Mouse (Mus musculus) erythroblast, embryonic 14.5 days (primary cell): ENCODE data around the gene Dscam. TPM values are rescaled to one million over a fixed set of nuclear protein-coding genes. Genes with fewer than 3 reads are reported as not detected.

ENCODE experiments used
- H3K27me3 ChIP-seq: 2 replicates; pipeline ENCODE4 v1.6.1; 2012; ENCODE audit warnings: inconsistent platforms; ENCODE audit not compliant: control insufficient read depth
- H3K36me3 ChIP-seq: 2 replicates; pipeline ENCODE4 v1.6.1; 2012; ENCODE audit warnings: mild to moderate bottlenecking, inconsistent platforms; ENCODE audit not compliant: control insufficient read depth
- H3K4me1 ChIP-seq: 2 replicates; pipeline ENCODE4 v1.6.1; 2012; ENCODE audit warnings: inconsistent platforms; ENCODE audit not compliant: control insufficient read depth
- H3K4me3 ChIP-seq: replicated peaks from 2 replicates; pipeline ENCODE3; 2012; ENCODE audit warnings: moderate library complexity, mild to moderate bottlenecking, inconsistent platforms
- H3K9me3 ChIP-seq: 2 replicates; pipeline ENCODE4 v1.6.1; 2012; ENCODE audit warnings: low read length, inconsistent platforms, mixed read lengths; ENCODE audit not compliant: control insufficient read depth
- GATA1 ChIP-seq: IDR thresholded peaks from 2 replicates; pipeline ENCODE4 v1.6.1; 2012; ENCODE audit warnings: low read length, inconsistent platforms, mixed read lengths
- TAL1 ChIP-seq: IDR thresholded peaks from 3 replicates; pipeline ENCODE4 v1.6.1; 2012; ENCODE audit warnings: low read length, inconsistent platforms, mixed read lengths
- polyA plus RNA-seq: library from polyadenylated mRNA; stranded (reverse); fragments of >175 nt; gene quantifications from 2 replicates; pipeline ENCODE4 v1.2.3, GENCODE M21; 2012

The Dscam gene
- polyA plus RNA-seq, 1 experiment = not detected

GRCm38 (mm10) chr16:96846585-96846984 is 324.0 kb downstream of the Dscam start:
- no peaks in the 10 kb centered on the region for H3K27me3 ChIP-seq

GRCm38 (mm10) chr16:96846113-96846512 is 324.4 kb downstream of the Dscam start:
- Histone ChIP-seq H3K4me3 (no peak overlapping the region), H3K9me3 (no peaks in the 10 kb centered on the region), H3K27me3 (no peaks in the 10 kb centered on the region), H3K36me3 (no peaks in the 10 kb centered on the region), H3K4me1 (no peaks in the 10 kb centered on the region)
- no peak for TF ChIP-seq TAL1
- no peak for TF ChIP-seq GATA1

More at GRCm38 (mm10) chr16:96846585-96846984, 324.0 kb downstream of the Dscam start:
- H3K36me3 ChIP-seq = no peaks in the 10 kb centered on the region
- TF ChIP-seq TAL1 (no peak), GATA1 (no peak)
- H3K9me3 ChIP-seq = no peaks in the 10 kb centered on the region
- no peaks in the 10 kb centered on the region for H3K4me1 ChIP-seq
- H3K4me3 ChIP-seq = no peak overlapping the region

- TF ChIP-seq TAL1 (no peak), GATA1 (no peak)
- H3K27me3 ChIP-seq = no peaks in the 10 kb centered on the region
- H3K36me3 ChIP-seq = no peaks in the 10 kb centered on the region
- H3K4me3 ChIP-seq = no peak overlapping the region
- no peaks in the 10 kb centered on the region for H3K9me3 ChIP-seq
- no peaks in the 10 kb centered on the region for H3K4me1 ChIP-seq
Measured at GRCm38 (mm10) chr16:96845475-96846098, 325.0 kb downstream of the Dscam start.

GRCm38 (mm10) chr16:96843691-96844400 is 326.7 kb downstream of the Dscam start:
- no peak overlapping the region for H3K4me3 ChIP-seq
- no peak for TF ChIP-seq TAL1
- no peak for TF ChIP-seq GATA1
- H3K36me3 ChIP-seq = no peaks in the 10 kb centered on the region
- H3K9me3 ChIP-seq = no peaks in the 10 kb centered on the region
- H3K4me1 ChIP-seq = no peaks in the 10 kb centered on the region
- H3K27me3 ChIP-seq = no peaks in the 10 kb centered on the region

GRCm38 (mm10) chr16:96842829-96843360 is 327.7 kb downstream of the Dscam start:
- H3K4me3 ChIP-seq = no peak overlapping the region
- TF ChIP-seq TAL1 = no peak
- TF ChIP-seq GATA1 = no peak
- no peaks in the 10 kb centered on the region for H3K4me1 ChIP-seq
- H3K27me3 ChIP-seq = no peaks in the 10 kb centered on the region
- no peaks in the 10 kb centered on the region for H3K36me3 ChIP-seq
- no peaks in the 10 kb centered on the region for H3K9me3 ChIP-seq

- H3K36me3 ChIP-seq = no peaks in the 10 kb centered on the region
- TF ChIP-seq GATA1 (no peak), TAL1 (no peak)
- no peaks in the 10 kb centered on the region for H3K27me3 ChIP-seq
- no peaks in the 10 kb centered on the region for H3K9me3 ChIP-seq
- no peak overlapping the region for H3K4me3 ChIP-seq
- no peaks in the 10 kb centered on the region for H3K4me1 ChIP-seq
Measured at GRCm38 (mm10) chr16:96819649-96820048, 350.9 kb downstream of the Dscam start.

GRCm38 (mm10) chr16:96806298-96806697 is 364.3 kb downstream of the Dscam start:
- no peak for TF ChIP-seq TAL1
- TF ChIP-seq GATA1 = no peak
- Histone ChIP-seq H3K9me3 (no peaks in the 10 kb centered on the region), H3K4me1 (no peaks in the 10 kb centered on the region), H3K36me3 (no peaks in the 10 kb centered on the region), H3K27me3 (no peaks in the 10 kb centered on the region), H3K4me3 (no peak overlapping the region)

- Histone ChIP-seq H3K36me3 (no peaks in the 10 kb centered on the region), H3K4me3 (no peak overlapping the region), H3K27me3 (no peaks in the 10 kb centered on the region), H3K9me3 (no peaks in the 10 kb centered on the region), H3K4me1 (no peaks in the 10 kb centered on the region)
- TF ChIP-seq TAL1 = no peak
Measured at GRCm38 (mm10) chr16:96802636-96803035, 367.9 kb downstream of the Dscam start.

GRCm38 (mm10) chr16:96801650-96802237 is 368.8 kb downstream of the Dscam start:
- Histone ChIP-seq H3K4me3 (no peak overlapping the region), H3K27me3 (no peaks in the 10 kb centered on the region), H3K36me3 (no peaks in the 10 kb centered on the region), H3K4me1 (no peaks in the 10 kb centered on the region), H3K9me3 (no peaks in the 10 kb centered on the region)
- TF ChIP-seq GATA1 = no peak
- no peak for TF ChIP-seq TAL1
